Mouse (Mus musculus) erythroblast, embryonic 14.5 days (primary cell): ENCODE data around the gene Slc22a20.

ENCODE experiments used
- GATA1 ChIP-seq: IDR thresholded peaks from 2 replicates; pipeline ENCODE4 v1.6.1; 2012; ENCODE audit warnings: low read length, inconsistent platforms, mixed read lengths
- TAL1 ChIP-seq: IDR thresholded peaks from 3 replicates; pipeline ENCODE4 v1.6.1; 2012; ENCODE audit warnings: low read length, inconsistent platforms, mixed read lengths

DNA sequence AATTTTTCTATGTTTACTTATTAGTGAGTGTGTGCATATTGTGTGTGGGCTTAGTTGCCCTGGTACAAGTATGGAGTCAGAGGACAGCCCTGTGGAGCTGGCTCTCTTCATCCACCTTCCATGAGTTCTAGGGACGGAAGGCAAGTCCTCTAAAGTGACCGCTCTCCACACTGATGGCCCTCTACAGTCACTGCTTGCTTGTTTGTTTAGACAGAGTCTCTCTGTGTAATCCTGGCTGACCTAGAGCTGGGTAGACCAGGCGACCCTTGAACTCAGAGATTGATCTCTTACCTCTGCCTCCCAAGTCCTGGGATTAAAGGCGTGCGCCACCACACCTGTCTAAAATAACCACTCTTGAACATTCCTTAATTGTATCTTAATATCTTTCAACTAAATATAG is 28.6 kb downstream of the Slc22a20 start:
- TF ChIP-seq GATA1 = no peak
- TF ChIP-seq TAL1 = no peak
